Mouse (Mus musculus) layer of hippocampus, postnatal 14 days (tissue): ENCODE results near the gene Casp8. TPM values are rescaled to one million over a fixed set of nuclear protein-coding genes. Genes with fewer than 3 reads are reported as not detected.
"Not testable (repeated sequence)": the region's sequence is repeated elsewhere in the genome, so short reads cannot be mapped to it uniquely, and the experiment has no call there.

ENCODE experiments used
- DNase-seq, 2 experiments: peaks; one replicate each; pipeline ENCODE4 v3.0.0; 2021 to 2022; ENCODE audit warnings: low spot score in 2 of 2, mixed read lengths in 1 of 2
- long read RNA-seq, 2 experiments: library from polyadenylated mRNA; stranded (forward); transcript quantifications; one replicate each; pipeline ENCODE4 v2.0.0; 2021
- total RNA-seq, 2 experiments: library from RNA; stranded (reverse); gene quantifications; 2 replicates each; pipeline ENCODE4 v1.2.3; 2021

Casp8 gene
- total RNA-seq: 1 to 10 TPM; 3.3 to 3.8 TPM
- long read RNA-seq, experiment 1, partial matches to known transcripts: 0 of 2 reads
- long read RNA-seq, experiment 1, other reads (novel, unspliced or antisense): 0 of 2 reads
- long read RNA-seq, experiment 2, partial matches to known transcripts: 0 of 5 reads
- long read RNA-seq, experiment 2, other reads (novel, unspliced or antisense): 1 of 5 reads

- peak in 1 of 2 experiments; percentile 4 for DNase-seq
These were observed at the start of gene Casp8 for GRCm38 (mm10) chr1:58795291-58796058. Casp8 (plus strand) TSS chr1:58795374.

- DNase-seq: peak; percentile 43 to 77
These were observed 48.3 kb upstream of the Casp8 start for GRCm38 (mm10) chr1:58746880-58747279.

GRCm38 (mm10) chr1:58759451-58759850 is 35.7 kb upstream of the Casp8 start:
- no peak for DNase-seq

- no peak for DNase-seq
These were observed 34.6 kb upstream of the Casp8 start for GRCm38 (mm10) chr1:58760581-58760980.

GRCm38 (mm10) chr1:58761391-58762275 is 33.5 kb upstream of the Casp8 start:
- DNase-seq: not testable (repeated sequence)

GRCm38 (mm10) chr1:58762576-58762975 is 32.6 kb upstream of the Casp8 start:
- DNase-seq: no peak

GRCm38 (mm10) chr1:58766446-58766845 is 28.7 kb upstream of the Casp8 start:
- not testable (repeated sequence) for DNase-seq

GRCm38 (mm10) chr1:58769136-58769535 is 26.0 kb upstream of the Casp8 start:
- DNase-seq: no peak

GRCm38 (mm10) chr1:58769701-58770100 is 25.5 kb upstream of the Casp8 start:
- no peak for DNase-seq

GRCm38 (mm10) chr1:58770111-58770720 is 25.0 kb upstream of the Casp8 start:
- DNase-seq: peak; percentile 40 to 76

- DNase-seq: no peak
These were observed 23.1 kb upstream of the Casp8 start for GRCm38 (mm10) chr1:58772084-58772483.

- DNase-seq: no peak
These were observed 21.9 kb upstream of the Casp8 start for GRCm38 (mm10) chr1:58773280-58773679.

- DNase-seq: no peak
These were observed 21.3 kb upstream of the Casp8 start for GRCm38 (mm10) chr1:58773905-58774304.

GRCm38 (mm10) chr1:58775361-58775760 is 19.8 kb upstream of the Casp8 start:
- DNase-seq: no peak

GRCm38 (mm10) chr1:58777583-58777982 is 17.6 kb upstream of the Casp8 start:
- no peak for DNase-seq

GRCm38 (mm10) chr1:58778226-58778625 is 16.9 kb upstream of the Casp8 start:
- DNase-seq: no peak

GRCm38 (mm10) chr1:58786276-58786675 is 8.9 kb upstream of the Casp8 start:
- no peak for DNase-seq

- DNase-seq: no peak
These were observed 6.8 kb upstream of the Casp8 start for GRCm38 (mm10) chr1:58788410-58788809.

GRCm38 (mm10) chr1:58794705-58795104 is 469 bp upstream of the Casp8 start:
- DNase-seq: no peak

- DNase-seq: no peak
These were observed 837 bp downstream of the Casp8 start for GRCm38 (mm10) chr1:58796059-58796363.

- DNase-seq: no peak
These were observed 1.7 kb downstream of the Casp8 start for GRCm38 (mm10) chr1:58796853-58797252.
